Mouse (Mus musculus): ENCODE measurements at regions not wholly inside any gene's neighbourhood (a gene's known extent, or its start where the extent isn't known, plus 50 kb on each side); places are given as distances from the start of the nearest gene placed in this dataset.

GRCm38 (mm10) chr8:34709911-34710733 lies 598.6 kb upstream of the Gm10131 start:
- ATAC-seq (replicated peaks; ENCODE audit: low FRiP score, low TSS enrichment, poor library complexity, severe bottlenecking): no peak

DNA sequence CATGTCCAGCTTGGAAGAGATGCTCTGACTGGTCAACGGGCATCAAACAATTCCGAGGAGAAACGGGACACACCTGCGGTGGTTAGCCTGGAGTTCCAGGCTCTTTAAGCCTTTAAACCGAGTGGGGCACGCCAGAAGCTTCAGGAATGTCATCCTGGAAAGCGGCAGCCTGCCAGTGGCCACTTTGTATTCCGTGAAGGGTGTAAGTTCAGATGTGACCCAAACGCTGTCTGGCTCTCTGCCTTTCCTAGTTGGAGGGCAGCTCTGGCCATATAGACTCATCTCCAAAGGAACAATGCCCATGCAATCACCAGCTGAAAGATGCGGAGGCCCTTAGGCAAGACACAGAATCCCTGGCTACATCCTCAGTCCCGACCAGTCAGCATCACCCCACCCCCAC lies 597.8 kb upstream of the Gm10131 start:
- no peak for ATAC-seq (replicated peaks; ENCODE audit: low FRiP score, low TSS enrichment, poor library complexity, severe bottlenecking)

DNA sequence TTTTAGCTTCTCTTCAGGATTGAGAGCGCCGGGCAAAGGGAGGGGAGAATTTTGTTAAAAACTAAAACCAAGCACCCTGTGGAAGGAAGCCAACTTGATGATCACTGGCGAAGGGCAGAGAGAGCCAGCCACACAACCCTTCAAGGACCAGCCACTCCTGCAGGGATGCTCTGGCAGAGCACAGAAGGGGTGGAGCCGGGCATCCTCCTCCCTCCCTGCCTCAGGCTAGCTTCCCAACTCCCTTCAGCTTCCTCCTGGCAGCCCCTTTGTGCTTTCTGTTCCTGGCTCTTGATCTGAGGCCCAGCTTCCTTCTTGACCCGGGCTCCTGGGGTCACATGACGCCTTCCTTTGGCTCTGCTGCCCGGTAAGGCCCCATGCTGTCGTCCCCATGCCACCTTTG lies 591.8 kb upstream of the Gm10131 start:
- no peak for ATAC-seq (replicated peaks; ENCODE audit: low FRiP score, low TSS enrichment, poor library complexity, severe bottlenecking)

GRCm38 (mm10) chr8:34702806-34703205 lies 591.3 kb upstream of the Gm10131 start:
- ATAC-seq (replicated peaks; ENCODE audit: low FRiP score, low TSS enrichment, poor library complexity, severe bottlenecking): no peak

DNA sequence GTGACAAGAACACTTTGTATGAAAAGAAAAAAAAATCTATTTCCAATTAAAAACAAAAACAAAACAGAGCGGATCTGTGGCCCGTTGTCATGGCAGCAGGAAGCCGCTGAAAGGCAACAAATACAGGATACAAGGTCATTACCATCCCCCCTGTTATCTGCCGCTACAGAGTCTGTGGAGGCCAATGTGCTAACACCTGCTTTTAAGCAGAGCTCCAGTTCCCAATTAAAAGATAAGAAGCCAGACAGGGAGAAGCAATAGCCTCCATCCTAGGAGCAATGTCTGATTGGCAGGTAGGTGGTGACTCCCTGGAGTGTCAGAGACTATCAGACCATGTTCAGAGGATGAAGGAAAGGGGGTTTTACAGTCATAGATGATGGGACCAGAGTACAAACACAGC lies 587.5 kb upstream of the Gm10131 start:
- ATAC-seq (replicated peaks; ENCODE audit: low FRiP score, low TSS enrichment, poor library complexity, severe bottlenecking): no peak

DNA sequence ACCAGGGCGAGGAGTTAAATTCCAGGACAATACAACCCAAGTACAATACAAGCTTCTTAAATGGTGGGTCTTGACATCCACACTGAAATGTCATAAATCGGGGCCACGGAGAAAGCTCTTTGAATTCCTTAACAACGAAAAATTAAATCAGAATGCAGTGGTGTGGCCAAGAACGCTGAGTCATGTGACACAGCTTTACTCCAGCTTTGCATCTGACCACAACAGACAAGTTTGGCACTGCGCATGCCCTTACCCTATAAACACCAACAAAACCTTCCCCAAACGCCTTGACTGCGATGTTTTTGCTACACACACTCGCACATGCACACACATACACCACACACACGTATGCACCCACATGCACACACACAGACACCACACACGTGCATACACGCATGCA lies 584.8 kb upstream of the Gm10131 start:
- no peak for ATAC-seq (replicated peaks; ENCODE audit: low FRiP score, low TSS enrichment, poor library complexity, severe bottlenecking)

DNA sequence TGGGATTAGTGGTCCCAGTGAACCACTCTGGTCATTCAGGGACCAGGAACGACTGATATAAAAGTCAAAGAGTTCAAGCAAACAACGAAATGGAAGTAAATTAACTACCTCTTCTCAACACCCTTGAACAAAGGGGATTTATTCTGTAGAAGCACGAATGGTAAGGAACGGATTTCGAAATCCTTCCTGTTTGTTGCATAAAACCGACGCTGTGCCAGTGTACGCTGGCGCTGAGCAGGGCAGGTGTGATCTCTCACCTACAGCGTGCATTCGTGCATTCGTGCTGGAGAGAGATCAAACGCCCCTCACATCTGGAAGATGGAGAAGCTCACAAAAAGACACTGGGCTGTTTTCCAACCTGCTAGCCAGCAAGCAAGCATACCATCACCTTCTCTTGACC lies 581.1 kb upstream of the Gm10131 start:
- no peak for ATAC-seq (replicated peaks; ENCODE audit: low FRiP score, low TSS enrichment, poor library complexity, severe bottlenecking)

DNA sequence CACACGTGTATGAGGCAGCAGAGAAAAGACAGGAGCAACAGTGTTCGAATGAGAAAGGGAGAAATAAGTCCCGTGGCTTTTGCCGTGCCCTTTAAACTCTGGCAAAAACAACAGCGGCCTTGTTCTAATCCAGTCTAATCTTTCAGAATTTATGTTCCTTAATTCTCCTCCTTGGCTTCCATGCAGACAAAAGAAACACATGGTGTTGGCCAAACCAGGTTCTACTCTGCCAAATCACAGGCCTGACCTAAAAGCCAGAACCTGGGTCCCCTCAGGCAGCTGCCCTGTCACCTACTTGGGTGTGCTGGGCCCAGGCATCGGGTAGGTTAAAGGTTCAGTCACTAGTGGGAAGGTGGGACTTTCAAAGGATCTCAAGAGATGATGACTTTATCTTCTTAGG lies 580.2 kb upstream of the Gm10131 start:
- no peak for ATAC-seq (replicated peaks; ENCODE audit: low FRiP score, low TSS enrichment, poor library complexity, severe bottlenecking)

DNA sequence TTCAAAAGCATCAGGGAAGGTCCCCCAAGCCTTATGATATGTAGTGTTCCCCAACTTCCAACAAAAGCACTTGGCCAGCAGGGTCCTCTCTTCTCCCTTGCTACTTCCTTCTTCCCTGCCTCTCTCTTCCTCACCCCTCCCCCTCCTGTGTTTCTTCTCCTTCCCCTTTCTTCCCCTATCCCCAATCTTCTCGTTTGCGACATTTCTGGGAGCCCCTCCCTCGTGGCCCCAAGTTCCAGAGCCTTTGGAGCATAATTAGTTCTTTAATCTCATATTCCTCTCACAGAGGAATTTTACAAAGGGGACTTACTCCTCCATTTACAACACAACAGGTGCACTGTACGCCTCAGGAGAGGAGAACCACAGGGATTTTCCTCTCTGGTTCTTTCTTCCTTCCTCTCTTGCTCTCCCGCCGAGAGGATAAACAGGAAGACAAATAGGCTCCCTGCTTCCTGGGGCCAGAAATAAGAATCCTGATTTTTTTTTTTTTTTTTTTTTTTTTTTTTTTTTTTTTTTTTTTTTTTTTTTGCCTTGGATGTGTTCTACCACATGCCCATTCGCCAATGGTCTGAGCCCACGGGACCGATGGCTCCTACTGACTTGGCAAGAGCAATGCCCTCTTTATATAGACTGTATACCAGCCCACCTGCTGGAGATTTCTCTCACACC lies 578.4 kb upstream of the Gm10131 start:
- ATAC-seq (replicated peaks; ENCODE audit: low FRiP score, low TSS enrichment, poor library complexity, severe bottlenecking): no peak

- peak; percentile 41; the same call in 1 of the 2 replicates for ATAC-seq (replicated peaks; ENCODE audit: low FRiP score, low TSS enrichment, poor library complexity, severe bottlenecking)
Measured at GRCm38 (mm10) chr8:34689049-34689824, 577.7 kb upstream of the Gm10131 start.

DNA sequence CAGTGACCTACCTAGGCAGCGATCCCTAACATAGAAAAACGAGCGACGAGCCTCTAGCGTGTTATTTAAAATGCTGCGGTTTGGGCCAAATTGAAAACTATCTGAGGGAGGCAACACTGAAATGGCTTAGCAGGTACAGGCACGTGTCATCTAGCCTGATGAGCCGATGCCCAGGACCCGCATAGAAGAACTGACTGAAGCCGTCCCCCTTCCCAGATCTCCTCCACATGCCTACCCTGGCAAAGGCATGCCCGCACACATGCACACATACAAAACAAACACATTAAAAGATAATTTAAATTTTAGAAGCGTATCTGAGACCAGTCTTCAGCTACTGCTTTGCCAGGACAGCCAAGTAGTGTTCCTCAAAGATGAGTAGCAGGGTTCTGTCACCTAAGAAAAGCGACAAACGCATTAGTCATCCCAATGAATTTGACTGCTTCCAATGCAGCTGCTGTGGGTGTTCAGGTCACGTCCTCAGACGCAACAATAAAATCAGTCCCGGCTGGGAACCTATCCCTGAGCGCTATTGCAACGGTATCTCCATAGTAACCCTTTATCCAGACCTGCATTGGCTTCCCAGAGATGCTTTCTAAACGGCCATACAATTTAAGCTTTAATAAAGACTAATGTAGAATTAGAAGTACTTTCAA lies 577.0 kb upstream of the Gm10131 start:
- ATAC-seq (replicated peaks; ENCODE audit: low FRiP score, low TSS enrichment, poor library complexity, severe bottlenecking): no peak

- no peak for ATAC-seq (replicated peaks; ENCODE audit: low FRiP score, low TSS enrichment, poor library complexity, severe bottlenecking)
Measured at GRCm38 (mm10) chr8:34686371-34686770, 574.8 kb upstream of the Gm10131 start.

- ATAC-seq (replicated peaks; ENCODE audit: low FRiP score, low TSS enrichment, poor library complexity, severe bottlenecking): no peak
Measured at GRCm38 (mm10) chr8:34684683-34685082, 573.1 kb upstream of the Gm10131 start.

DNA sequence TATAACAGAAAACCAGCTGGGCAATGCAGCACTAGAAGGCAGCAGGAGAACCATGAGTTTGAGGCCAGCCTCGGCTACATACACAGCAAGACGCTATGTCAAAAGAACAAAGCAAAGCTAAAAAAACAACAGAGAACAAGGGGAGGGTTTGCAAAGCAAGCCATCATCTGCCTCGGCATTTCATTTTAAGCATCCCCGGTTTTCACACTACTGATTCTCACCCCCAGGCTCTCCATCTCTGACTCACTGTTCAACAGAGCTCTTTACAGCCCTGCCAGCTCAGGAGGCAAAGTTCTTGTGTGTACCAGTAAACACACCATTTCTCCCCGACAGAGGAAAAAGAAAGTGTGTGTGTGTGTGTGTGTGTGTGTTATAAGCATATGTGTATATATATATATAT lies 571.6 kb upstream of the Gm10131 start:
- ATAC-seq (replicated peaks; ENCODE audit: low FRiP score, low TSS enrichment, poor library complexity, severe bottlenecking): no peak

GRCm38 (mm10) chr8:34682221-34682620 lies 570.7 kb upstream of the Gm10131 start:
- no peak for ATAC-seq (replicated peaks; ENCODE audit: low FRiP score, low TSS enrichment, poor library complexity, severe bottlenecking)

DNA sequence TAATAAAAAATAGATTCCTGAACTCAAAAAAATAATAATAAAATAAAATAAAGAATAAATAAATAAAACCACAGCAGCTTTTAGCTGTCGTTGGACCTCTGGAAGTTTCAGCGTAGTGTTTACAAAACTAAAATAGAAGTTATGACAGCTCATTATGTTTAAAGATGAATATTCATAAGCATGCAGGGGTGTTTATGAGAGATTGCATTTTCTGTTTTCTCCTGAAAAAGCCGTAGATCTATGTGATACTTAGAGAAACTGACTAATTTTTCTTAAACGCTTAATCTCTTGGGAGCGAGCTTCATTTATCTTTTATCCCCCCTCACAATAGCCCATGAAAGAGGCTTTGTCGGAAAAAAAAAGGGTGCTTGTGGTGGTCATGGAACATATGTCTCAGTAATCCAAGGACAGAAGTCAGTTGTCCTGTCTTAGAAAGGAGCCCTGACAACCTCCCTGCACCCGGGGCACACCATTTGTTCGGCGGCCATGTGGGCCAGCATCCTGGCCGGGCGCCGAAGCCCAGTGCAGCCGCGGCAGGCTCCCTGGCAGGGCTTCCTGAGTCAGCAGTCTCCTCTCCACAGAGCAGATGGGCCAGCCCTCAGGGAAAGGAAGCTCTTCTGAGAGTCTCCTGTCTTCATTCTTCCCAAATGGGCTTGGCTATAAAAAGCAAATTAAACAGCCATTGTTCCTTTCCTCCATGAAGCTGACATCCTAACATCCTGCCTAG lies 568.2 kb upstream of the Gm10131 start:
- ATAC-seq (replicated peaks; ENCODE audit: low FRiP score, low TSS enrichment, poor library complexity, severe bottlenecking): no peak

- no peak for ATAC-seq (replicated peaks; ENCODE audit: low FRiP score, low TSS enrichment, poor library complexity, severe bottlenecking)
Measured at GRCm38 (mm10) chr8:34678879-34679278, 567.3 kb upstream of the Gm10131 start.

DNA sequence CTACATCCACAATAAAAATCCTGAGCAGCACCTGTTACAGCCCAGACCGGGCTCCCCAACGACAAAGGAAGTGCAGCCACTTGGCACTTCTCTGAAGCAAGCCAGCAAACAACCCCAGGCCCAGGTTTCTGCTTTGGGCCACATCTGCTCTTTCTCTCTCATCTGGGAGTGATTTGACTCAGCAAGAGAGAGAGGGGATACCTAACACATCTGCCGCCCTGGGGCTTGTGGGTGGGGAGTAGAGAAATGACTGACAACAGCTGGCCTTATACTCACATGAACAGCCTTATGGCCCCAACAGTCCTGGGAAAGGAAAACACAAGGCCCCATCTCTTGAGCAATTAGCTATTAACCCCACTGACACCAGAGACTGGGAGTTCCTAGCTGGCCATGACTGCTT lies 560.2 kb upstream of the Gm10131 start:
- ATAC-seq (replicated peaks; ENCODE audit: low FRiP score, low TSS enrichment, poor library complexity, severe bottlenecking): 0 out of 2 replicates have a peak, but pooled peaks have one; percentile 14
